Mouse (Mus musculus): Measurements from ENCODE around the gene Nrbf2. TPM values are rescaled to one million over a fixed set of nuclear protein-coding genes. Genes with fewer than 3 reads are reported as not detected.

Nrbf2 gene
- polyA plus RNA-seq, 1 experiment from 2014 or later, result 37.0 TPM

- 88% methylated on average over 2 of the region's 2 CpGs for WGBS
- H3K27ac ChIP-seq (ENCODE audit: low read depth, low read length), result no peak overlapping the region
- H3K9me3 ChIP-seq (ENCODE audit: control insufficient read depth, low read length), result no peaks in the 10 kb centered on the region
- H3K4me1 ChIP-seq (ENCODE audit: control insufficient read depth, insufficient read depth, low read length), result peaks cover 15% of the 10 kb centered on the region
- no peak overlapping the region for H3K4me2 ChIP-seq (ENCODE audit: low read depth, low read length)
- H3K4me3 ChIP-seq (ENCODE audit: low read depth, low read length), result no peak overlapping the region
- no peak for ATAC-seq (ENCODE audit: low read depth)
- H3K9ac ChIP-seq (replicated peaks; ENCODE audit: low read depth, low read length), result 0 out of 2 replicates have a peak overlapping the region, but pooled peaks have one; percentile 11
- H3K27me3 ChIP-seq (ENCODE audit: control insufficient read depth, insufficient read depth, low read length), result no peaks in the 10 kb centered on the region
- H3K36me3 ChIP-seq (ENCODE audit: control insufficient read depth, insufficient read depth, low read length), result no peaks in the 10 kb centered on the region
Measured at GRCm38 (mm10) chr10:67282531-67282930, 2.6 kb downstream of the Nrbf2 start.

GRCm38 (mm10) chr10:67281852-67282251 is 3.3 kb downstream of the Nrbf2 start:
- H3K4me1 ChIP-seq (ENCODE audit: control insufficient read depth, insufficient read depth, low read length), result peaks cover 15% of the 10 kb centered on the region
- no peak overlapping the region for H3K4me2 ChIP-seq (ENCODE audit: low read depth, low read length)
- 83% methylated on average over 8 of the region's 8 CpGs for WGBS
- H3K27ac ChIP-seq (ENCODE audit: low read depth, low read length), result no peak overlapping the region
- H3K27me3 ChIP-seq (ENCODE audit: control insufficient read depth, insufficient read depth, low read length), result no peaks in the 10 kb centered on the region
- H3K9ac ChIP-seq (replicated peaks; ENCODE audit: low read depth, low read length), result no peak overlapping the region
- H3K36me3 ChIP-seq (ENCODE audit: control insufficient read depth, insufficient read depth, low read length), result no peaks in the 10 kb centered on the region
- ATAC-seq (ENCODE audit: low read depth), result no peak
- no peak overlapping the region for H3K4me3 ChIP-seq (ENCODE audit: low read depth, low read length)
- no peaks in the 10 kb centered on the region for H3K9me3 ChIP-seq (ENCODE audit: control insufficient read depth, low read length)

- no peak overlapping the region for H3K4me2 ChIP-seq (ENCODE audit: low read depth, low read length)
- no peak for ATAC-seq (ENCODE audit: low read depth)
- H3K9me3 ChIP-seq (ENCODE audit: control insufficient read depth, low read length), result no peaks in the 10 kb centered on the region
- H3K4me1 ChIP-seq (ENCODE audit: control insufficient read depth, insufficient read depth, low read length), result no peaks in the 10 kb centered on the region
- no peak overlapping the region for H3K27ac ChIP-seq (ENCODE audit: low read depth, low read length)
- peaks cover 8% of the 10 kb centered on the region; the same call in 1 of the 2 replicates for H3K36me3 ChIP-seq (ENCODE audit: control insufficient read depth, insufficient read depth, low read length)
- no peaks in the 10 kb centered on the region for H3K27me3 ChIP-seq (ENCODE audit: control insufficient read depth, insufficient read depth, low read length)
- H3K4me3 ChIP-seq (ENCODE audit: low read depth, low read length), result no peak overlapping the region
- no peak overlapping the region for H3K9ac ChIP-seq (replicated peaks; ENCODE audit: low read depth, low read length)
Measured at GRCm38 (mm10) chr10:67275916-67276315, 9.2 kb downstream of the Nrbf2 start.

- 62% methylated on average over 1 of the region's 1 CpGs for WGBS
- Histone ChIP-seq H3K4me3 (ENCODE audit: low read depth, low read length) (no peak overlapping the region), H3K4me2 (ENCODE audit: low read depth, low read length) (no peak overlapping the region), H3K4me1 (ENCODE audit: control insufficient read depth, insufficient read depth, low read length) (no peaks in the 10 kb centered on the region), H3K9ac (replicated peaks; ENCODE audit: low read depth, low read length) (no peak overlapping the region), H3K27me3 (ENCODE audit: control insufficient read depth, insufficient read depth, low read length) (no peaks in the 10 kb centered on the region), H3K9me3 (ENCODE audit: control insufficient read depth, low read length) (no peaks in the 10 kb centered on the region), H3K36me3 (ENCODE audit: control insufficient read depth, insufficient read depth, low read length) (peaks cover 18% of the 10 kb centered on the region), H3K27ac (ENCODE audit: low read depth, low read length) (no peak overlapping the region)
- no peak for ATAC-seq (ENCODE audit: low read depth)
Measured at GRCm38 (mm10) chr10:67264852-67265251, 20.3 kb downstream of the Nrbf2 start.

- no peak overlapping the region for H3K4me2 ChIP-seq (ENCODE audit: low read depth, low read length)
- no peaks in the 10 kb centered on the region for H3K9me3 ChIP-seq (ENCODE audit: control insufficient read depth, low read length)
- 0 out of 2 replicates have a peak, but pooled peaks cover 2% of the 10 kb centered on the region for H3K4me1 ChIP-seq (ENCODE audit: control insufficient read depth, insufficient read depth, low read length)
- 0 out of 2 replicates have a peak, but pooled peaks have one; percentile 34 for ATAC-seq (ENCODE audit: low read depth)
- no peaks in the 10 kb centered on the region for H3K27me3 ChIP-seq (ENCODE audit: control insufficient read depth, insufficient read depth, low read length)
- H3K9ac ChIP-seq (replicated peaks; ENCODE audit: low read depth, low read length), result no peak overlapping the region
- 77% methylated on average over 1 of the region's 1 CpGs for WGBS
- H3K27ac ChIP-seq (ENCODE audit: low read depth, low read length), result no peak overlapping the region
- H3K4me3 ChIP-seq (ENCODE audit: low read depth, low read length), result no peak overlapping the region
- peaks cover 26% of the 10 kb centered on the region for H3K36me3 ChIP-seq (ENCODE audit: control insufficient read depth, insufficient read depth, low read length)
Measured at GRCm38 (mm10) chr10:67253115-67253514, 32.0 kb downstream of the Nrbf2 start.

- Histone ChIP-seq H3K9me3 (ENCODE audit: control insufficient read depth, low read length) (no peaks in the 10 kb centered on the region), H3K4me2 (ENCODE audit: low read depth, low read length) (no peak overlapping the region), H3K4me3 (ENCODE audit: low read depth, low read length) (no peak overlapping the region), H3K36me3 (ENCODE audit: control insufficient read depth, insufficient read depth, low read length) (peaks cover 27% of the 10 kb centered on the region), H3K27me3 (ENCODE audit: control insufficient read depth, insufficient read depth, low read length) (no peaks in the 10 kb centered on the region), H3K27ac (ENCODE audit: low read depth, low read length) (no peak overlapping the region), H3K9ac (replicated peaks; ENCODE audit: low read depth, low read length) (no peak overlapping the region), H3K4me1 (ENCODE audit: control insufficient read depth, insufficient read depth, low read length) (0 out of 2 replicates have a peak, but pooled peaks cover 2% of the 10 kb centered on the region)
- 49% methylated on average over 5 of the region's 5 CpGs for WGBS
- ATAC-seq (ENCODE audit: low read depth), result no peak
Measured at GRCm38 (mm10) chr10:67252353-67252752, 32.8 kb downstream of the Nrbf2 start.

GRCm38 (mm10) chr10:67250846-67251245 is 34.3 kb downstream of the Nrbf2 start:
- Histone ChIP-seq H3K4me2 (ENCODE audit: low read depth, low read length) (no peak overlapping the region), H3K4me1 (ENCODE audit: control insufficient read depth, insufficient read depth, low read length) (0 out of 2 replicates have a peak, but pooled peaks cover 2% of the 10 kb centered on the region), H3K27me3 (ENCODE audit: control insufficient read depth, insufficient read depth, low read length) (no peaks in the 10 kb centered on the region), H3K36me3 (ENCODE audit: control insufficient read depth, insufficient read depth, low read length) (peaks cover 31% of the 10 kb centered on the region), H3K9me3 (ENCODE audit: control insufficient read depth, low read length) (no peaks in the 10 kb centered on the region), H3K9ac (replicated peaks; ENCODE audit: low read depth, low read length) (no peak overlapping the region), H3K4me3 (ENCODE audit: low read depth, low read length) (no peak overlapping the region), H3K27ac (ENCODE audit: low read depth, low read length) (no peak overlapping the region)
- 87% methylated on average over 6 of the region's 6 CpGs for WGBS
- ATAC-seq (ENCODE audit: low read depth), result no peak

GRCm38 (mm10) chr10:67249486-67249885 is 35.6 kb downstream of the Nrbf2 start:
- Histone ChIP-seq H3K4me2 (ENCODE audit: low read depth, low read length) (no peak overlapping the region), H3K4me1 (ENCODE audit: control insufficient read depth, insufficient read depth, low read length) (0 out of 2 replicates have a peak, but pooled peaks cover 2% of the 10 kb centered on the region), H3K27me3 (ENCODE audit: control insufficient read depth, insufficient read depth, low read length) (no peaks in the 10 kb centered on the region), H3K9me3 (ENCODE audit: control insufficient read depth, low read length) (no peaks in the 10 kb centered on the region), H3K27ac (ENCODE audit: low read depth, low read length) (no peak overlapping the region), H3K36me3 (ENCODE audit: control insufficient read depth, insufficient read depth, low read length) (peaks cover 37% of the 10 kb centered on the region), H3K9ac (replicated peaks; ENCODE audit: low read depth, low read length) (no peak overlapping the region), H3K4me3 (ENCODE audit: low read depth, low read length) (no peak overlapping the region)
- ATAC-seq (ENCODE audit: low read depth), result no peak
- WGBS, result 91% methylated on average over 2 of the region's 2 CpGs

- WGBS, result 93% methylated on average over 4 of the region's 4 CpGs
- H3K36me3 ChIP-seq (ENCODE audit: control insufficient read depth, insufficient read depth, low read length), result peaks cover 33% of the 10 kb centered on the region
Measured at GRCm38 (mm10) chr10:67247145-67247544, 38.0 kb downstream of the Nrbf2 start.

More at GRCm38 (mm10) chr10:67247145-67247544, 38.0 kb downstream of the Nrbf2 start:
- Histone ChIP-seq H3K4me2 (ENCODE audit: low read depth, low read length) (no peak overlapping the region), H3K9ac (replicated peaks; ENCODE audit: low read depth, low read length) (no peak overlapping the region), H3K4me1 (ENCODE audit: control insufficient read depth, insufficient read depth, low read length) (no peaks in the 10 kb centered on the region), H3K4me3 (ENCODE audit: low read depth, low read length) (no peak overlapping the region), H3K9me3 (ENCODE audit: control insufficient read depth, low read length) (no peaks in the 10 kb centered on the region), H3K27ac (ENCODE audit: low read depth, low read length) (no peak overlapping the region), H3K27me3 (ENCODE audit: control insufficient read depth, insufficient read depth, low read length) (no peaks in the 10 kb centered on the region)
- ATAC-seq (ENCODE audit: low read depth), result no peak

All from neural tube, embryonic 14.5 days (tissue).